Mouse (Mus musculus) midbrain, embryonic 12.5 days (tissue): ENCODE measurements around the gene Pphln1. TPM values are rescaled to one million over a fixed set of nuclear protein-coding genes. Genes with fewer than 3 reads are reported as not detected.

Source experiments
- ATAC-seq: fragments of 200-750 bp; cut with Nextera tagmentation; 2 replicates; pipeline ENCODE4 v1.8.0; 2017; ENCODE audit warnings: low read depth, moderate TSS enrichment, moderate library complexity; ENCODE audit not compliant: low FRiP score
- H3K27ac ChIP-seq: fragments of 300-500 bp; sonication (generic); replicated peaks from 2 replicates; pipeline ENCODE4 v1.5.1; 2016; ENCODE audit warnings: mild to moderate bottlenecking
- H3K27me3 ChIP-seq: fragments of 300-500 bp; sonication (generic); 2 replicates; pipeline ENCODE4 v1.6.1; 2016; ENCODE audit warnings: mild to moderate bottlenecking
- H3K36me3 ChIP-seq: fragments of 300-500 bp; sonication (generic); 2 replicates; pipeline ENCODE4 v1.6.1; 2016
- H3K4me1 ChIP-seq: fragments of 300-500 bp; sonication (generic); 2 replicates; pipeline ENCODE4 v1.6.1; 2016
- H3K4me2 ChIP-seq: fragments of 300-500 bp; sonication (generic); replicated peaks from 2 replicates; pipeline ENCODE4 v1.6.1; 2016; ENCODE audit warnings: mild to moderate bottlenecking, moderate library complexity
- H3K4me3 ChIP-seq: fragments of 300-500 bp; sonication (generic); 2 replicates; pipeline ENCODE4 v1.5.1; 2016; ENCODE audit warnings: mild to moderate bottlenecking
- H3K9ac ChIP-seq: fragments of 300-500 bp; sonication (generic); replicated peaks from 2 replicates; pipeline ENCODE4 v1.6.1; 2016; ENCODE audit warnings: mild to moderate bottlenecking, moderate library complexity
- H3K9me3 ChIP-seq: fragments of 300-500 bp; sonication (generic); 2 replicates; pipeline ENCODE4 v1.6.1; 2016; ENCODE audit warnings: mild to moderate bottlenecking
- WGBS: fragments of 180-500 bp; shearing (Covaris S2); methylation state at CpG from one replicate; pipeline ENCODE4 v1.1.7; 2016; 5-methylcytosine and 5-hydroxymethylcytosine counted together
- polyA plus RNA-seq: library from polyadenylated mRNA; unstranded; fragments of >200 nt; fragmentation: Nextera tagmentation; extraction: Ambion mirVana; gene quantifications from 2 replicates; pipeline ENCODE4 v1.2.1, GENCODE M21; 2016

Gene Pphln1
- polyA plus RNA-seq, 1 experiment from 2014 or later, result 87.5 TPM

- Histone ChIP-seq H3K9me3 (no peaks in the 10 kb centered on the region), H3K4me1 (no peaks in the 10 kb centered on the region), H3K27me3 (no peaks in the 10 kb centered on the region), H3K36me3 (peaks cover 39% of the 10 kb centered on the region), H3K27ac (no peak overlapping the region), H3K4me2 (no peak overlapping the region), H3K9ac (no peak overlapping the region), H3K4me3 (no peak overlapping the region)
- no peak for ATAC-seq
- WGBS, result 88% methylated on average over 4 of the region's 4 CpGs
Observed at GRCm38 (mm10) chr15:93442271-93442670, 44.1 kb downstream of the Pphln1 start.

- no peak overlapping the region for H3K9ac ChIP-seq
- no peak overlapping the region for H3K4me2 ChIP-seq
- H3K36me3 ChIP-seq, result peaks cover 39% of the 10 kb centered on the region
- no peak for ATAC-seq
- no peak overlapping the region for H3K4me3 ChIP-seq
- no peaks in the 10 kb centered on the region for H3K4me1 ChIP-seq
- WGBS, result 94% methylated on average over 6 of the region's 6 CpGs
- no peaks in the 10 kb centered on the region for H3K27me3 ChIP-seq
- no peak overlapping the region for H3K27ac ChIP-seq
- no peaks in the 10 kb centered on the region for H3K9me3 ChIP-seq
Observed at GRCm38 (mm10) chr15:93443676-93444075, 45.5 kb downstream of the Pphln1 start.

- 92% methylated on average over 3 of the region's 3 CpGs for WGBS
- Histone ChIP-seq H3K27me3 (no peaks in the 10 kb centered on the region), H3K4me2 (no peak overlapping the region), H3K9ac (no peak overlapping the region), H3K36me3 (0 out of 2 replicates have a peak, but pooled peaks cover 13% of the 10 kb centered on the region), H3K27ac (no peak overlapping the region), H3K4me3 (no peak overlapping the region), H3K4me1 (no peaks in the 10 kb centered on the region), H3K9me3 (no peaks in the 10 kb centered on the region)
- no peak for ATAC-seq
Observed at GRCm38 (mm10) chr15:93448862-93449261, 50.7 kb downstream of the Pphln1 start.

- no peaks in the 10 kb centered on the region for H3K9me3 ChIP-seq
- WGBS, result 85% methylated on average over 1 of the region's 1 CpGs
- no peaks in the 10 kb centered on the region for H3K27me3 ChIP-seq
- no peak overlapping the region for H3K9ac ChIP-seq
- H3K4me2 ChIP-seq, result no peak overlapping the region
- no peak overlapping the region for H3K27ac ChIP-seq
- no peak overlapping the region for H3K4me3 ChIP-seq
- no peak for ATAC-seq
- H3K4me1 ChIP-seq, result no peaks in the 10 kb centered on the region
- H3K36me3 ChIP-seq, result 0 out of 2 replicates have a peak, but pooled peaks cover 4% of the 10 kb centered on the region
Observed at GRCm38 (mm10) chr15:93453296-93453695, 55.1 kb downstream of the Pphln1 start.

- Histone ChIP-seq H3K9me3 (no peaks in the 10 kb centered on the region), H3K4me2 (no peak overlapping the region), H3K27me3 (no peaks in the 10 kb centered on the region), H3K4me3 (no peak overlapping the region), H3K4me1 (no peaks in the 10 kb centered on the region), H3K27ac (no peak overlapping the region), H3K36me3 (no peaks in the 10 kb centered on the region), H3K9ac (no peak overlapping the region)
- ATAC-seq, result no peak
Observed at GRCm38 (mm10) chr15:93456005-93456404, 57.9 kb downstream of the Pphln1 start.

- Histone ChIP-seq H3K36me3 (0 out of 2 replicates have a peak, but pooled peaks cover 3% of the 10 kb centered on the region), H3K9me3 (no peaks in the 10 kb centered on the region), H3K27me3 (no peaks in the 10 kb centered on the region), H3K4me2 (no peak overlapping the region), H3K4me3 (no peak overlapping the region), H3K9ac (no peak overlapping the region), H3K4me1 (no peaks in the 10 kb centered on the region), H3K27ac (no peak overlapping the region)
- 74% methylated on average over 5 of the region's 5 CpGs for WGBS
- ATAC-seq, result no peak
Observed at GRCm38 (mm10) chr15:93459422-93459821, 61.3 kb downstream of the Pphln1 start.

GRCm38 (mm10) chr15:93461066-93461465, 62.9 kb downstream of the Pphln1 start:
- Histone ChIP-seq H3K4me1 (no peaks in the 10 kb centered on the region), H3K4me3 (no peak overlapping the region), H3K9me3 (no peaks in the 10 kb centered on the region), H3K36me3 (peaks cover 16% of the 10 kb centered on the region), H3K27ac (no peak overlapping the region), H3K27me3 (no peaks in the 10 kb centered on the region), H3K4me2 (no peak overlapping the region), H3K9ac (no peak overlapping the region)
- no peak for ATAC-seq
- WGBS, result 94% methylated on average over 19 of the region's 23 CpGs

GRCm38 (mm10) chr15:93471651-93472050, 73.5 kb downstream of the Pphln1 start:
- Histone ChIP-seq H3K4me3 (no peak overlapping the region), H3K4me1 (peaks cover 12% of the 10 kb centered on the region), H3K27me3 (no peaks in the 10 kb centered on the region), H3K36me3 (no peaks in the 10 kb centered on the region), H3K27ac (no peak overlapping the region), H3K4me2 (no peak overlapping the region), H3K9me3 (no peaks in the 10 kb centered on the region), H3K9ac (no peak overlapping the region)
- ATAC-seq, result no peak
- WGBS, result 44% methylated on average over 12 of the region's 12 CpGs

GRCm38 (mm10) chr15:93472089-93472488, 73.9 kb downstream of the Pphln1 start:
- no peaks in the 10 kb centered on the region for H3K27me3 ChIP-seq
- H3K4me2 ChIP-seq, result no peak overlapping the region
- no peaks in the 10 kb centered on the region for H3K36me3 ChIP-seq
- no peak overlapping the region for H3K27ac ChIP-seq
- H3K9me3 ChIP-seq, result no peaks in the 10 kb centered on the region
- no peak overlapping the region for H3K9ac ChIP-seq
- WGBS, result 14% methylated on average over 1 of the region's 1 CpGs
- ATAC-seq, result no peak
- H3K4me1 ChIP-seq, result peaks cover 12% of the 10 kb centered on the region
- no peak overlapping the region for H3K4me3 ChIP-seq

GRCm38 (mm10) chr15:93474277-93474676, 76.1 kb downstream of the Pphln1 start:
- Histone ChIP-seq H3K27ac (no peak overlapping the region), H3K4me3 (no peak overlapping the region), H3K4me1 (peaks cover 13% of the 10 kb centered on the region), H3K4me2 (no peak overlapping the region), H3K27me3 (no peaks in the 10 kb centered on the region), H3K36me3 (no peaks in the 10 kb centered on the region), H3K9me3 (no peaks in the 10 kb centered on the region), H3K9ac (no peak overlapping the region)
- 93% methylated on average over 3 of the region's 3 CpGs for WGBS
- no peak for ATAC-seq

GRCm38 (mm10) chr15:93475688-93476087, 77.5 kb downstream of the Pphln1 start:
- H3K36me3 ChIP-seq, result no peaks in the 10 kb centered on the region
- 84% methylated on average over 8 of the region's 8 CpGs for WGBS
- H3K4me3 ChIP-seq, result no peak overlapping the region
- peaks cover 16% of the 10 kb centered on the region for H3K4me1 ChIP-seq
- no peak for ATAC-seq
- no peaks in the 10 kb centered on the region for H3K27me3 ChIP-seq
- H3K4me2 ChIP-seq, result no peak overlapping the region
- no peak overlapping the region for H3K9ac ChIP-seq
- H3K9me3 ChIP-seq, result no peaks in the 10 kb centered on the region
- H3K27ac ChIP-seq, result no peak overlapping the region

GRCm38 (mm10) chr15:93477729-93478128, 79.6 kb downstream of the Pphln1 start:
- H3K9ac ChIP-seq, result no peak overlapping the region
- H3K27ac ChIP-seq, result no peak overlapping the region
- H3K4me1 ChIP-seq, result peaks cover 5% of the 10 kb centered on the region; the same call in 1 of the 2 replicates
- ATAC-seq, result no peak
- no peaks in the 10 kb centered on the region for H3K36me3 ChIP-seq
- H3K4me3 ChIP-seq, result no peak overlapping the region
- no peaks in the 10 kb centered on the region for H3K27me3 ChIP-seq
- H3K4me2 ChIP-seq, result no peak overlapping the region
- no peaks in the 10 kb centered on the region for H3K9me3 ChIP-seq
- WGBS, result 95% methylated on average over 4 of the region's 4 CpGs

- no peaks in the 10 kb centered on the region for H3K36me3 ChIP-seq
- H3K27me3 ChIP-seq, result no peaks in the 10 kb centered on the region
- no peak overlapping the region for H3K4me2 ChIP-seq
- no peaks in the 10 kb centered on the region for H3K9me3 ChIP-seq
- WGBS, result 84% methylated on average over 3 of the region's 3 CpGs
- H3K4me1 ChIP-seq, result 0 out of 2 replicates have a peak, but pooled peaks cover 4% of the 10 kb centered on the region
- no peak overlapping the region for H3K4me3 ChIP-seq
- ATAC-seq, result no peak
- H3K9ac ChIP-seq, result no peak overlapping the region
- no peak overlapping the region for H3K27ac ChIP-seq
Observed at GRCm38 (mm10) chr15:93478676-93479075, 80.5 kb downstream of the Pphln1 start.
